In genomic region chr15:42127471-42127870, GRCm38 (mm10) we compare ENCODE assay signal across 35 mouse cellular contexts.
"Had no signal": no experiment of that assay in that cellular context is flagged by ENCODE, and none has a peak within 500 bp of the region (broad histone marks: within the 10 kb centered on the region; RNA-seq: fewer than 3 reads in every experiment).

No protein-coding gene starts in this region.

- H3K27me3 ChIP-seq: heart, embryonic 12.5 days; heart, embryonic 13.5 days; heart, embryonic 15.5 days; hindbrain, embryonic 12.5 days; hindbrain, embryonic 13.5 days; hindbrain, embryonic 15.5 days; intestine, embryonic 15.5 days; kidney, embryonic 15.5 days had no signal

- H3K4me2 ChIP-seq: heart, embryonic 11.5 days; heart, embryonic 12.5 days; heart, embryonic 13.5 days; heart, embryonic 15.5 days; hindbrain, embryonic 12.5 days; hindbrain, embryonic 13.5 days; hindbrain, embryonic 14.5 days; hindbrain, embryonic 15.5 days; intestine, embryonic 15.5 days; kidney, embryonic 15.5 days had no signal

- DNase-seq: heart, postnatal 10 days; heart, postnatal 14 days; heart, postnatal 36 days; heart, postnatal 4 days; kidney, adult 18-20 months; kidney, adult 2 months; kidney, adult 8-10 months; kidney, adult 9 months; kidney, postnatal 10 days; kidney, postnatal 14 days; kidney, postnatal 25 days; kidney, postnatal 36 days; kidney, postnatal 4 days; layer of hippocampus, adult 9-11 months; layer of hippocampus, postnatal 36 days had no signal

- ATAC-seq: hindbrain, embryonic 16.5 days; hindbrain, postnatal 0 days; inflammation-experienced regulatory T-cells, adult 6 months; intestine, embryonic 15.5 days; intestine, embryonic 16.5 days; intestine, postnatal 0 days had no signal

- H3K4me1 ChIP-seq: heart, embryonic 10.5 days; heart, embryonic 12.5 days; heart, embryonic 13.5 days; heart, embryonic 15.5 days; hindbrain, embryonic 10.5 days; hindbrain, embryonic 12.5 days; hindbrain, embryonic 13.5 days; hindbrain, embryonic 15.5 days; intestine, embryonic 15.5 days; kidney, embryonic 15.5 days had no signal

- H3K4me3 ChIP-seq: heart, embryonic 10.5 days; heart, embryonic 12.5 days; heart, embryonic 13.5 days; heart, embryonic 15.5 days; hindbrain, embryonic 10.5 days; hindbrain, embryonic 12.5 days; hindbrain, embryonic 13.5 days; hindbrain, embryonic 15.5 days; intestine, embryonic 15.5 days; kidney, embryonic 15.5 days; layer of hippocampus, adult 2 months; left cerebral cortex, adult 2 months had no signal

- H3K9ac ChIP-seq: heart, embryonic 12.5 days; heart, embryonic 13.5 days; heart, embryonic 15.5 days; hindbrain, embryonic 12.5 days; hindbrain, embryonic 13.5 days; hindbrain, embryonic 14.5 days; hindbrain, embryonic 15.5 days; intestine, embryonic 15.5 days; kidney, embryonic 15.5 days had no signal

- H3K36me3 ChIP-seq: heart, embryonic 10.5 days; heart, embryonic 12.5 days; heart, embryonic 13.5 days; heart, embryonic 15.5 days; hindbrain, embryonic 10.5 days; hindbrain, embryonic 12.5 days; hindbrain, embryonic 13.5 days; hindbrain, embryonic 15.5 days; intestine, embryonic 15.5 days; kidney, embryonic 15.5 days had no signal

- H3K27ac ChIP-seq: heart, embryonic 10.5 days; heart, embryonic 13.5 days; heart, embryonic 15.5 days; hindbrain, embryonic 10.5 days; hindbrain, embryonic 12.5 days; hindbrain, embryonic 13.5 days; hindbrain, embryonic 14.5 days; hindbrain, embryonic 15.5 days; hindbrain, postnatal 0 days; intestine, embryonic 15.5 days; kidney, embryonic 15.5 days; kidney, postnatal 0 days; layer of hippocampus, adult 2 months; left cerebral cortex, adult 2 months had no signal

- H3K9me3 ChIP-seq: heart, embryonic 10.5 days; heart, embryonic 12.5 days; heart, embryonic 13.5 days; heart, embryonic 15.5 days; hindbrain, embryonic 10.5 days; hindbrain, embryonic 12.5 days; hindbrain, embryonic 13.5 days; hindbrain, embryonic 15.5 days; intestine, embryonic 15.5 days; kidney, embryonic 15.5 days had no signal
